Mouse (Mus musculus): ENCODE measurements around the gene Bcor.

The Bcor gene

GRCm38 (mm10) chrX:12062121-12062931 is 97.8 kb downstream of the Bcor start:
- DNase-seq (ENCODE audit: low spot score), result no peak

DNA sequence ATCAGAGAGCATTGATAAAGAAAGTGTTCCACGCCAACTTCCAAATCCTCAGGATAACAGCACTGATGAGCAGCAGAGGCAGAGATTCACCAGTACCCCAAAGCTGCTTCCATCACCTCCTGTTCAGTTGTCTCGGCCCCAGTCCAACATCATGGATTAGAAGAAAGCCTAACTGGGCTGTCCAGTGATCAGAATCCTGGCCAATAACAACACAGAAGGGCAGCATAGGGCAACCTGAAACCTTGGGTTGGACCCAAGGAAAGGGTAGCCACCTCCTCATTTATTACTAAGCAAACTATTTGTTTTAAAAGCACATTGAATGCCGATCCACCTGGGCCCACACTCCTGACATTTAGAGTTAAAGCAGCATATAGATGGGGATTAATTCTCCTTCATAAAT is 99.3 kb downstream of the Bcor start:
- no peak for DNase-seq (ENCODE audit: low spot score)

DNA sequence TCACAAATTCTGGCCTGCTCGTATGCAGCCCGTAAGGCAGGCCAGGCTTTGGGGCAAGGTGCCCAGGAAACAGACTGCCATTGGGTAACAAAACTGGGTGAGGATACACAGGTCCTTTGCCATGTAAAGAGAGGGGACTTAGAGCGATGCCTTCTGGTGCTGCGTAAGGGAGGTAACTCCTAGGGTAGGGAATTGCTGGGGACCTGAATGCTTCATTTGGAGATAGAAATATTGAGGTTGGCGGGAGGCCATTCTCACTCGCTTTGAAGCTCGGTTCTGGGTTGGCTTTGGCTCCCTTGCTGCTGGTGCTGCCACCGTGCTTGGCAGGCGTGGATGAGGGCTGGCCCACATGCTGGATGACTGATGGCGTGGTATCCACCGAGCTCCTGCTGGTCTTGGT is 102.9 kb downstream of the Bcor start:
- DNase-seq (ENCODE audit: low spot score), result no peak

DNA sequence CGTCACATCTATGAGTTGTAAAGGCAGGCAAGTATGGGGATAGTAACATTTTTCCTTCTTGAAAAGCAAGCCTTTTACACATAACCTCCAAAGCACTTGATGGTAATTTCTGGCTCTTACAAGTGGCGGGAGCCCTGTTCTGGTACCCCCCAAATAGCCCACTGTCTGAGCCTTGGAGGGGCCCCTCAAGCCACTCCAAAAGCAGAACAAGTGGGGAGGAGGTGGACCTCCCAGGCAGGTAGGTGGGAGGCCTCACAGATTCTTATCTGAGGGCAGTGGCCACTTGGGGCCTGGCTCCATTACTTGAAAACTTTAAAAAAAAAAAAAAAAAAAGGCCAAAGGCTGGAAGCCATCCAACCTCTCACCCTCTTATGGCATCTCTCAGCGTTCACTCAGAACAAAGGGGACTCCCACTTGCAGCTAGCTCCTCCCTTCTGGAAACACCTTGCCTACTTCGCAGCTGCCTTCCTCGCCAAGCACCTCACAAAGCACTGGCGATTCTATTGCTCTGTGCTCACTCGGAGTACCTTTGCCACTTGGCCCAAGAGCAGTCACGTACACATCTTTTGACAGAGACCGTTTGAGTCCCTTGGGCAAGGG is 106.7 kb downstream of the Bcor start:
- DNase-seq (ENCODE audit: low spot score), result no peak

- no peak for DNase-seq (ENCODE audit: low spot score)
Observed at GRCm38 (mm10) chrX:12052651-12053050, 107.5 kb downstream of the Bcor start.

DNA sequence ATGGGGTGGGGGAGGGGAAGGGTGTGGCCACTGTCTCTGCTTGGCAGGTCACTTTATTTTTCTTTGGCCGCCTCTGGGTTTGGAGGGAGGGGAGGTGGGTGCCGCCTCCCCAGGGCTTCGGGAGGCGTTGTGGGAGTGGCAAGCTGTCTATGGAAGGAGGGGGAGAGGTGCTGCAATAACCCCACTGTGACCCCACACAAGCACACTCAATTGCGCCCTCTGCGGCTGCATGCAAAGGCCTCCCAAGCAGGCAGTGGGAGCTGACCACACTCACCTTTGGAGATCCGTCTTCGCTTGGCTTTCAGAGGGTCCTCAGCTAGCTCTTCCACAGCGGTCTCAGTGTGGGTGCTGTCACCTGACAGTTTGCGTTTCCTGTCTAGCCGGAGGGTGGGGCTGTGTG is 111.4 kb downstream of the Bcor start:
- no peak for DNase-seq (ENCODE audit: low spot score)

DNA sequence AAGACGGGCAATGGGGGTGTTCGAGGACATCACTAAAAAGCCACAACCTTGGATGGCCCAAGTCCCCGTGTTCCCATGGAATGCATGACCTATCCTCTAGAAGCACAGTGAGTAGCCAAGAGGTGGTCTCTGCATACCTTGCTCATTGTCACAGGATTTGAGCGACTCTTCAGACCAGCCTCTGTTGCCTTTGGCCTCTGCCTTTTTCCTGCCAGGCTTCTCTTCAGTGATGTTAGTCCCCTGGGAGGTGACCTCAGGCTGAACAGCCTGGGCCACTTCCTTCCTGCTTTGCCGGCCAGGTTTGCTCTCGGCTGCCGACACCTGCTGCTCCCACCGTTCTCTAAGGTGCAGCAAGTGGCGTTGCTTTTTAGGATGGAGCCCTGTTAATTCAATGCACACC is 112.0 kb downstream of the Bcor start:
- DNase-seq (ENCODE audit: low spot score), result no peak

DNA sequence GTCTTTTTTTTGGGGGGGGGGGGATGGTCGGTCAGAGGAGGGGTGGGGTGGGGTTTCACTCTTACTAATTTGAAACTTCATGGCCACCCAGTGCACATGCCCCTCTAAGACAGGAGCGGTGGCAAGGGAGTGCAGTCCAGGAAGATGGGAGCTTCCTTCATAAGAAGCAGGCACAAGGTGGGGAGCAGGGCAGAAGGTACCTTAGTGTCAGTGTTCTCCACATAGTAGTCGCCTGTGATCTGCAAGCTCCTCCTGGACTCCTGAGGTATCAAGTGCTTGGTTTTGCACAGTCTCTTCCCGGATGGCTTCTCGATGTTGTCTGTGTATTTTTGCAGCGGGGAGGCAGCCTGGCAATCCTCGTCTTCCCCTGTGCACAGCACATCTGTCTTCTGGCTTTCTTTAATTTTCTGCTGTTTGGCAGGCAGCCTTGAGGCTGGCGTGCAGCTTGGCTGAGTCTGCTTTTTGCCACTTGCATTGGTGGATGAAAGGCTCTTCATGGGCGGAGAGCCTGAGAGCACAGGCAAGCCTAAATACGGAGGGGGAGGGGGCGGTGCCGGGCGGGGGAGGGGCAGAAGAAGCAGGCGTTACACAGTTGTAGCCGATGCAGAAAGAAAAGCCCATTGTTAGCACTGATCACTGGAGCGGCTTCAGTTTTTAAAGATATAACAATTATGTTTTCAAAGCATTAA is 112.8 kb downstream of the Bcor start:
- DNase-seq (ENCODE audit: low spot score), result no peak

- no peak for DNase-seq (ENCODE audit: low spot score)
Observed at GRCm38 (mm10) chrX:12046676-12047075, 113.5 kb downstream of the Bcor start.

DNA sequence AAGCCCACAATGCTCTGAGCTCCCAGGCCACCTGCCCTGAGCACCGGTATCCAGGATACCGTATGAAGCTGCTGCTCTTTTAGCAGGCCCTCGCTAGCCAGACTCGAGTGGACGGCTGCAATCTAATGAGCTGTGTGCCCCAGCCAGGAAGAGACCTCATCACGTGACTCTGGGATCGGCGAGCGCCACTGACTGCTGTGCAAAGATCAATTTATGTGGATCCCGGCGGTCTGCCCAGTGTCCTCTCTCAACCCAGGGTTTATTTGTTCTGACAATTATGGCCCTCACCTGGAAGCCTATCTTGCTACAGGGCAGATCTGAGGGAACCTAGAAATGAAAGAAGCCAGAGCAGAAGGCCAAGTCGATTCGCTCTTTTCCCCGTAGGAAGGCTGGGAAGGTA is 116.8 kb downstream of the Bcor start:
- no peak for DNase-seq (ENCODE audit: low spot score)

DNA sequence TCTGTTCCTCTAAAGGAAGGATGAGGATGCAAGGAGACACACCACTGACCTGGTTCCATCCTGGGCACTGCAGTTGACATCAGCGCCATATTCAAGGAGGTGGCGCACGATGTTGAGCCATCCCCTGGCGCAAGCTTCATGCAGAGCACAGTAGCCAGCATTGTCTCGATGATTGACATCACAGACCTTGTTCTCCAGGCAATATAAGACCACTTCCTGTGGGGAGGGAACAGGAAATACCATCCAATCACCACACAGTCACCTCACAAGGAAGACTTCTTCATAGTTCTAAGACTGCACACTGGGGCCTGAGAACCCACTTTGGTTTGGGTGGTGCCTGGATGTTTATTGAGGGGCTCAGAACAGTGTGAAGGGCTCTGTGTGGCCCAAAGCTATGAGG is 118.7 kb downstream of the Bcor start:
- DNase-seq (ENCODE audit: low spot score), result no peak

- DNase-seq (ENCODE audit: low spot score), result no peak
Observed at GRCm38 (mm10) chrX:12014726-12015464, 145.3 kb downstream of the Bcor start.

DNA sequence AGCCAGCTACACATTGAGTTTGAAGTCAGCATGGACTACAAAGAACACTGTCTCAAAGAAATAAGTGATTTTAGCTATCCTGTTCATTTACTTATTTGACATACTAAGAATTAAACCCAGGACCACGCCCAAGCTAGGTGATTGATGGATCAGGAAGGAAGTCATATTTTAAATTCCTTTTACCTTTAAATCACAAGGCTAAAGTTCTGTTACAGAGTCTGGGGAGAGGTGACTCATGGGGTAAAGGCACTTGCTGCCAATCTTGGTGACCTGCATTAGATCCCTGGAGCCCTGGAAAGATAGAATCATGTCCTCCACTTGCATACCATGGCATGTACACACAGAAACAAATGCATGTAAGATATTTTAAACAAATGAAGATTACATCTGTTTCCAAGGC is 149.5 kb downstream of the Bcor start:
- no peak for DNase-seq (ENCODE audit: low spot score)

DNA sequence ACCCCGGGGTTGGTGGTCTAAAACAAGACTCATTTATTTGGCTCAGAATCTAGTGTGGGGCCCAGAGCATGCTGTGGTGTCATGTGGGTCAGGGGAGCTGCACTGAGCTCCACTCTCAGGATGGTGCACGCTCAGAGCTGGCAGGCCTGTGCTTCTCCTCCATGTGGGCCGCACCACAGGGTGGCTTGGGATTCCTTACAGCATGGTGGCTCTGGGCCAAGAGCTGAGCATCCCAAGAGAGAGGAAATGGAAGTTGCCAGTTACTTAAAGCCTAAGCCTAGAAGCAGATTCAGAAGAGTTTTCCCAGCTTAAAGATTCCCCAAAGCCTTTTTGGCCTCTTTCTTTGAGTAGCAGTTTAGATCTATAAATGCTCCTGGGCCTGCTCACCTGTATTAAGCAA is 151.1 kb downstream of the Bcor start:
- DNase-seq (ENCODE audit: low spot score), result no peak

DNA sequence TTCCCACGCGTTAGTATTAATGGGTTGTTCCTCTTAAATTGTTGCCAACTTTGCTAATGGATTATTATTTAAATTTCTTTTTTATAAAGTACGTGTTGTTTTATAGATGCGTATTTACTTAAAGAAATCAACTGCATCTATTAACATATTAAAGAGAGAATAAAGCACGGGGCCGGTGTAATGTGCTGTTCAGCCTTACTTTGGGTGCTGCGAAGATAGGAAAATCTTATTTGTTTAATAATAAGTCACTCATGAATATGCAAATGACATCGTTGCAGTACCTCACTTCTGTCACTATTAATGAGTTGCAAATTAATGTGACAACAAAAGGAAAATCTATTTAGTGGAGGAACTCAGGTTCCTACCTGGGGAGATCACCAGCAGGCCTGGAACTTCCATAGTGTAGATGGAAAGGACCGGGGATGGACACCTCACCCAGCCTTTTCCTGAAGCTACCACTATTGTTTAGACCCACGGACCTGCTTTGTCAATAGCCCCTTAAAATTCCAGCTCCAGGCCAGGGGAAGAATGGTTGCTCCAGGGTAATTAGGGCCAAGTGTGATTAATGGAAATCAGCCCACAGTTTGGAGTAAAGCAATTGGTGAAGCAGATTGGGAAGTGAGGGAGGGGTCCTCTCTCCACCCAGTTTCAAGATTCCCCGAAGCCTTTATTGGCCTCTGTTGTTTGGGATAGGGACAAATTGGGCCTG is 152.2 kb downstream of the Bcor start:
- DNase-seq (ENCODE audit: low spot score), result no peak

GRCm38 (mm10) chrX:12006882-12007753 is 153.0 kb downstream of the Bcor start:
- DNase-seq (ENCODE audit: low spot score), result peak; percentile 38

DNA sequence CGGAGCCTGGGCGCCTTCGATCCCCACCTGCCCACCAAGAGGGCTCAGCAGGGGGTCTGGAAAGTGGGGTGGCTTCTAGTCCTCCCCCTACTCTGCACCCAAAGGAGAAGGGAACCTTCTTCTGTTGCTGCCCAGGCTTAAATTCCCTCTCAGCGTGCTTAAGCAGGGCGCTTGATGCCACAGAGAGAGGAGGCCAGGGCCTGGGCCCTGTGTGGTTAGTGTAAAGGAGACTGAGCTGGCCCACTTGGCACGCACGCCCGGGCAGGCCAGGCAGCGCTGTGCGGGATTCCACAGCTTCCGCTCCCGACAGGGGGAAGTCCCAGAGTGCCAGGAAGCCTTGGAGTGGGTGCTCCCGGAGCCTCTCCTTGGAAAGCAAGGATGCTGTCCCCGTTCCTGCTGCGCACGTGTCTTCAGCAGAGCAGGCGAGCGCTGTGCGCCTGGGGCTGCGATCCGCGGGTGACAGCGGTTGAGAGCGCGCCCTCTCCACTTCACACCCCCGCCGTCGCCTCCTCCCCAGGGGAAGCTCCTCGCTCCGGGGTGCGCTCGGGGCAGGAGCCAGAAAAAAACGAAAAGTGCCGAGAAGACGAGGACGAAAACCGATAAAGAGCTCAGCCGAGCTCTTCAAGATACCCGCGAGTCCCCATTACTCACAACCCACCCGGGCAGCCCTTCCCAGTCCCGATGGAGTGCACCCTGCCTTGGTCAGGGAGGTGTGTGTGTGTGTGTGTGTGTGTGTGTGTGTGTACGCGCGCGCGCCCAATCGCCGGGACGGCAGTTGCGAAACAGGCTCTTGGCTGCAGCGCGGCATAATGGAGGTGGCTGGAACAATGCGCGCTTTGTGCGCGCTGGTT is 153.9 kb downstream of the Bcor start:
- DNase-seq (ENCODE audit: low spot score), result peak; percentile 47

- peak; percentile 34 for DNase-seq (ENCODE audit: low spot score)
Observed at GRCm38 (mm10) chrX:12005181-12006030, 154.7 kb downstream of the Bcor start.

- no peak for DNase-seq (ENCODE audit: low spot score)
Observed at GRCm38 (mm10) chrX:12004416-12004815, 155.7 kb downstream of the Bcor start.
